Mouse (Mus musculus) E14TG2a.4 (cell line): ENCODE results near the gene Esr1.
"Not testable (repeated sequence)": the region's sequence is repeated elsewhere in the genome, so short reads cannot be mapped to it uniquely, and the experiment has no call there.

Source experiments
- H3K27me3 ChIP-seq: 2 replicates; pipeline ENCODE4 v1.6.1; 2014; ENCODE audit warnings: low read length, control low read depth; ENCODE audit not compliant: insufficient read depth
- H3K36me3 ChIP-seq: 2 replicates; pipeline ENCODE4 v1.6.1; 2014; ENCODE audit warnings: low read length, control low read depth; ENCODE audit not compliant: insufficient read depth
- H3K4me1 ChIP-seq: replicated peaks from 2 replicates; pipeline ENCODE4 v1.6.1; 2014; ENCODE audit warnings: low read depth, low read length, control low read depth
- H3K4me3 ChIP-seq: replicated peaks from 2 replicates; pipeline ENCODE4 v1.5.1; 2014; ENCODE audit warnings: mild to moderate bottlenecking, low read length
- H3K9me3 ChIP-seq: 2 replicates; pipeline ENCODE4 v1.6.1; 2014; ENCODE audit warnings: low read length, control low read depth
- CTCF ChIP-seq: conservative IDR thresholded peaks from 2 replicates; pipeline ENCODE4 v1.5.1; 2014; ENCODE audit warnings: low read length
- NANOG ChIP-seq: IDR thresholded peaks from 2 replicates; pipeline ENCODE4 v1.6.1; 2014; ENCODE audit warnings: borderline replicate concordance, low read length, mixed read lengths
- POU5F1 ChIP-seq: IDR thresholded peaks from 2 replicates; pipeline ENCODE4 v1.6.1; 2014; ENCODE audit warnings: low read length, borderline replicate concordance

The Esr1 gene

DNA sequence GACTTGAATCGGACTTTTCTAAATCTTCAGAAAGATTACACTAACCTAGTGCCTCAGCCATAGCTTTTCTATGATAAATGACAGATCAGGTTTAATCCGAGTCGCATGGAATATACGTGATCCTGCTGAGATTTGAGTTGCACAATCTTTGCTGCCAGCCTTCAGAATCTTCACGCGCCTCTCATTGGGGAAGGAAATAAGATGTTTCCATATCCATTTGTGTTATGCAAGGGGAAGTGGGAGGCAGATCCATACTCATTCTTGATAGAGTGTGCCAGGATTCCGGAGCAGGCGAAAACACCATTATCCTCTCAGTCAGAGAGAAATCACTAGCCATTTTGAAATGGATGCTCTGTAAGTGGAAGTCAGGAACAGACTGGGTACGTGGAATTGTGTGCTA, 35.5 kb downstream of the Esr1 start:
- H3K27me3 ChIP-seq = peaks cover 5% of the 10 kb centered on the region; the same call in 1 of the 2 replicates
- no peak overlapping the region for H3K4me3 ChIP-seq
- TF ChIP-seq CTCF = no peak
- no peak for TF ChIP-seq NANOG
- no peak for TF ChIP-seq POU5F1

DNA sequence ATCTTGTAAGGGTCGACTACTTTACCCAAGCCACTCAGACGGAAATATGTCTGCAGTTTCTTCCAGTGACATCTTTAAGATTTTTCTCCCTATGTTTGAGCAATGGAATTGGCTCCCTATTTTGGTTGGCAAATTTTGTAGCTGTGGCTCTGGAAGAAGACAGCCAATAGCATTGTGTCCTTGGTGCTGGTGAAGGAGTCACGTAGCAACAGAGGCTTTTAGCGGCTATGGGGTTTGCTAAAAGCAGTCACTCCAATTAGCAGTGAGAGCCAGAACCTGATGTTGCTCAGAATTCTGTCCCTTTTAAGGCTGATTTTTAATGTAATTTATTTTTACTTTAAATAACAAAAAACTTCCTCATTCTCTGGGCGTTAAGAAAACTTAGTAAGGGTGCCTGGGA, 54.0 kb downstream of the Esr1 start:
- Histone ChIP-seq H3K27me3 (no peaks in the 10 kb centered on the region), H3K9me3 (peaks cover 5% of the 10 kb centered on the region; the same call in 1 of the 2 replicates), H3K4me1 (no peaks in the 10 kb centered on the region), H3K36me3 (no peaks in the 10 kb centered on the region), H3K4me3 (no peak overlapping the region)
- no peak for TF ChIP-seq POU5F1
- TF ChIP-seq NANOG = no peak
- no peak for TF ChIP-seq CTCF

More for the DNA sequence above, 35.5 kb downstream of the Esr1 start:
- Histone ChIP-seq H3K4me1 (no peaks in the 10 kb centered on the region), H3K36me3 (no peaks in the 10 kb centered on the region), H3K9me3 (no peaks in the 10 kb centered on the region)

DNA sequence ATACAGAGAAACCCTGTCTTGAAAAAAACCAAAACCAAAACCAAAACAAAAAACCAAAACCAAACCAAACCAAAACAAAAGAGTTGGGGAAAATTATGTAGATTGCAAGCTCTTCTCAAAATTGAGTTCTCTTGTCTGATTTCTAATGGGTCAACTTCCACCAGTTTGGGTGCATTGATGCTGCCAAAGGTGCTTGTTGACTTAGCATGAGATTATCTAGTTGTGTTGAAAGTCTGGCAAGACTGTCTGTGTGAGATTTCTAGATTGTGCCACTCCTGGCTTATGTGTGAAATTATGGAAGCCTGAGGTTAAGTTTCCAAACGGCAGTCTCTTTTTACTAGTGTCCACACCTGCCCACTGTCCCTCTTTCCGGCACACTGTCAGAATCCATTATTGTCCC, 55.6 kb downstream of the Esr1 start:
- TF ChIP-seq POU5F1 = no peak
- TF ChIP-seq NANOG = no peak
- TF ChIP-seq CTCF = no peak
- no peak overlapping the region for H3K4me3 ChIP-seq
- H3K36me3 ChIP-seq = no peaks in the 10 kb centered on the region
- H3K27me3 ChIP-seq = no peaks in the 10 kb centered on the region
- H3K9me3 ChIP-seq = peaks cover 5% of the 10 kb centered on the region; the same call in 1 of the 2 replicates
- H3K4me1 ChIP-seq = no peaks in the 10 kb centered on the region

DNA sequence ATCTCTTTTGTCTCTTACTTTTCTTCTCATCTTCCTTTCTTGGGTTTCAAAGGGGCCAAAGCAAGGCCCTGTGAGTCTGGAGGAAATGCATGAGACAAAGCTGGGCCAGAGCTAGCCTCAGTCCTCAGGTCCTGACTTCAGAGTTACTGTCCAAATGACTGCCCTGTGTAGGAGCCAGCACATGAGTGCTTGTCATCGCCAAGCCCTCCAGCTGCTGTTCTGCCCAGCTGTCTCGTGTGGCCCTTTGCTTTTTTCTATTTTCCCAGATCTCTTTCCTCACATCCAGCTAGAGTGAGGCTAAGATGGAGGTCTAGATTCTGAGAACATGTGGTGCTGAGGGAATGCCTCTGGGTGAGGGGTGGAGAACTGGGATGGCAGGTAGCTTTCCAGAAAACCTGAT, 58.7 kb downstream of the Esr1 start:
- Histone ChIP-seq H3K4me3 (no peak overlapping the region), H3K9me3 (peaks cover 5% of the 10 kb centered on the region; the same call in 1 of the 2 replicates), H3K4me1 (no peaks in the 10 kb centered on the region), H3K36me3 (no peaks in the 10 kb centered on the region), H3K27me3 (no peaks in the 10 kb centered on the region)
- no peak for TF ChIP-seq CTCF
- TF ChIP-seq POU5F1 = no peak
- no peak for TF ChIP-seq NANOG

DNA sequence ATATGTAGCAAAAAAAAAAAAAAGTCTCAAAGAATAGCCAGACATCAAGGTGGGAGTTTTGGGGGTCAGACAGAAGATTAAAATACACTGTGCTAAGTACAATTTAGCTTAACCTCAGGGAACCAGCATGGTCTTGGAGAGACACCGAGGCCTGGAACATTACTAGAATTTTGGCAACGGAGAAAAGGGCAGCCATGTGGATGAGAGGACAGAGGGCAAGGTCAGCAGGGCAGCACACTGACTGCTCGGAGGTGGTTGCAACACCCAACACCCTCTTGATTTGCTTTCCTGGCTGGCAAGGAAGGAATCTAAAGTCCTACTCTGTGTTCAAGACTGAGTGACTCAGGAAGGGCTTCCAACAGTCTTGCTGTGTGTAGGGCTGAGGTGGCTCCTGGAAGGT, 60.5 kb downstream of the Esr1 start:
- H3K27me3 ChIP-seq = no peaks in the 10 kb centered on the region
- H3K9me3 ChIP-seq = peaks cover 5% of the 10 kb centered on the region; the same call in 1 of the 2 replicates
- H3K4me3 ChIP-seq = no peak overlapping the region
- no peaks in the 10 kb centered on the region for H3K36me3 ChIP-seq
- no peak for TF ChIP-seq POU5F1
- no peak for TF ChIP-seq NANOG
- no peak for TF ChIP-seq CTCF
- no peaks in the 10 kb centered on the region for H3K4me1 ChIP-seq

DNA sequence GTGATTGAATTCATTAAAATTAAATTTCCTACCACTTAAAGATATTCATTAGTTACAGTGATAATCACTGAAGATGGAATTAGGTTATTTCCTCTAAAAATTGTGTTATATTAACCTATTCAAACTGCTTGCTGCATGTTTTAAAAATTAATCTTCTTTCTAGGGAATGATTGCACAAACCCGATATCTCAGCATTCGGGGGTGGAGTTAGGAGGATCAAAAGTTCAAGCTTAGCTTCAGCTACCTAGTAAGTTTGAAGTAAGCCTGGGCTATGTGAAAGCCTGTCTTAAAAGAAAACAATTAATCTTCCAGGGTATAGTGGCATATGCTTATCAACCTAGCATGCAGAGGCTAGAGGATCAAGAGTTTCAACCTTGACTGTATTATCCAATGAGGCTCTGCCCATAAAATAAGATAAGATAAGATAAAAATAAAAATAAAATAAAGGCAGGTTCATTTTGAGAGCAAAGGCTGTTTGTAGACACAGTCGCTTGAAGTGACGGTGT, 62.0 kb downstream of the Esr1 start:
- no peak for TF ChIP-seq CTCF
- TF ChIP-seq NANOG = no peak
- TF ChIP-seq POU5F1 = no peak
- H3K9me3 ChIP-seq = peaks cover 2% of the 10 kb centered on the region; the same call in 1 of the 2 replicates
- H3K36me3 ChIP-seq = no peaks in the 10 kb centered on the region
- no peaks in the 10 kb centered on the region for H3K4me1 ChIP-seq
- no peaks in the 10 kb centered on the region for H3K27me3 ChIP-seq
- no peak overlapping the region for H3K4me3 ChIP-seq

DNA sequence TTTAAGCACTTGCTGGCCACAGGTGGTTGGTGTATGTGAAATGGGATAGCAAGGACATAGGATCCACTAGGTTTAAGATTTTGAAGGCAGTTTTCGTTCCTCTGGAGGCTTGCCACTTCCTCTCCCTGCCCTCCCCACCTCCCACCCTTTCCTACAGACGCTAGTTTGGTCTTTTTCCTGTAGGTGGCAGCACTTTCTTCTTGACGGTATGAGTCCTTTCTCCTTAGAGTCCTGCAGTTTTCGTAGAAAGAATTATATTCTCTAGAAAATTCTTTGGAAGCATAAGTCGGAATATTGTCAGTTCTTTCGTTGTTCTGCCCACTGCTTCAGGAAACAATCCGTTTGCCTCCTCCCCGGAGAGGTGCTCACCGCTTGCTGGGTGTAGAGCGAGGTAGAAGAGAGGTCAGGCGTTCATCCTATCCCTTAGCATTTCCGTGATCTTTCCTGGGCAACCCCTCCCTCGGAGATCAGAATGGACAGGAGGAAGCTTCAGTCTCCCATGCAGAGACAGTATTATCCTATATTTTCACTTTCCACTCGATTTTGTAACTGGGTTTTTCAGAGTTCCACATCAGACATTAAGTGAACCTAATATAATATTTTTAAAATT, 63.7 kb downstream of the Esr1 start:
- H3K9me3 ChIP-seq, H3K36me3 ChIP-seq, H3K27me3 ChIP-seq, H3K4me3 ChIP-seq, H3K4me1 ChIP-seq: not testable (repeated sequence)
- peak; percentile 9; the same call in 1 of the 2 replicates for TF ChIP-seq CTCF

DNA sequence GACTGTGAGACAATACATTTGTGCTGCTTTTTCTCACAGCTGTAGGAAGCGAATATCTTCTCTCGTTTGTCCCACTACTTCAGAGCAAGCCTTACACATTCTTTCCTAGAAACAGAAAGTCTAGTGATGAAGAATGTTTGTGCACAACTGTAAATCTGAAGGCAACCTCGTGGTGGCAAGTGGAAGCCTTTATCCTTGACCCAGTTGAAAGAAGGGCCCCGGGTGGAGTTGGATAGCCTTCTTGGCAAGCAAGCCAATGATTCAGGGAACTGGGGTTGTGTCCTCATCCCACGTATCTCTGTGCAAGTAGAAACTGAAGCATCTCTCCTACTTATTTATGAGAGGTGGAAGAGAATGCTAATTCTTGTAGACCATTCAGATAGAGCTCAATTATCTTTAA, 71.7 kb downstream of the Esr1 start:
- TF ChIP-seq NANOG (no peak), CTCF (no peak), POU5F1 (no peak)
- no peaks in the 10 kb centered on the region for H3K27me3 ChIP-seq
- H3K9me3 ChIP-seq = no peaks in the 10 kb centered on the region
- no peaks in the 10 kb centered on the region for H3K4me1 ChIP-seq
- H3K4me3 ChIP-seq = no peak overlapping the region
- H3K36me3 ChIP-seq = no peaks in the 10 kb centered on the region

DNA sequence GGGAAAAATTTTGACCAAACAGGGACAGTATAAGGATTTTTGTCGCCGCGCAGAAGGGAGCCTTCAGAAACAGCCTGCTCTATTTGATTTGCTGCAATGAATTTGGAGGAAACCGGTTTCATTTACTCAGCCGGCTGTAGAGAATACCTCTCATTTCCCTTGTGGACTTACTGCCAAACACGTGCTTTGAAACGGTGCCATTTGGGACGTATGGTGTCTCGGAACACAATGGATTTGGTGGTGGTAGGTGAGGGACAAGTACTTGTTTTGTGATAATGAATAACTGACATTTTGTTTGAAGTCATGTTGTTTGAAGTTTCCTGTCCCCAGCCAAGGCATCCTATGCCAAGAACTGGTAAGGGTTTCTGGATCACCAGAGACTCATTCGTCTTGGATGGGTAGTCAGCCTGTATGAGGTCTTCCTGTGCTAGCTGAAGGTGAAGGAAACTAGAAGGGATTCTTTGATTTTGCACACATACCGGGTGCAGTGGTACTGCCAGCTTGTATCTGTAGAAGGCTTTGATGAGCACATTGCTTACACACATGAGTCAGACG, 72.4 kb downstream of the Esr1 start:
- Histone ChIP-seq H3K9me3 (no peaks in the 10 kb centered on the region), H3K27me3 (no peaks in the 10 kb centered on the region), H3K4me3 (no peak overlapping the region), H3K36me3 (no peaks in the 10 kb centered on the region), H3K4me1 (no peaks in the 10 kb centered on the region)
- TF ChIP-seq NANOG (no peak), CTCF (no peak), POU5F1 (no peak)
